Mouse (Mus musculus) ES-Bruce4 (cell line): ENCODE results near the gene Fam171a1.

ENCODE experiments used
- CTCF ChIP-seq: IDR thresholded peaks from one replicate; pipeline ENCODE4 v1.8.1; 2011; ENCODE audit warnings: low read depth, low read length
- EP300 ChIP-seq: IDR thresholded peaks from 2 replicates; pipeline ENCODE4 v1.6.1; 2011; ENCODE audit warnings: low read depth, low read length; ENCODE audit not compliant: insufficient read depth
- POLR2A ChIP-seq: IDR thresholded peaks from one replicate; pipeline ENCODE4 v1.8.1; 2011; ENCODE audit warnings: low read length; ENCODE audit not compliant: insufficient read depth

- TF ChIP-seq POLR2A (no peak), CTCF (no peak), EP300 (no peak)
Observed at GRCm38 (mm10) chr2:3138308-3138707, 24.3 kb downstream of the Fam171a1 start.
